Mouse (Mus musculus): ENCODE results near the gene Hdac8. TPM values are rescaled to one million over a fixed set of nuclear protein-coding genes. Genes with fewer than 3 reads are reported as not detected.

The Hdac8 gene
- polyA plus RNA-seq, 1 experiment from 2014 or later = 11.7 TPM

GRCm38 (mm10) chrX:102339396-102340155 lies 165.6 kb downstream of the Hdac8 start:
- ATAC-seq (ENCODE audit: insufficient number of reproducible peaks, low FRiP score, low TSS enrichment, low read depth) = no peak
- no peak overlapping the region for H3K4me2 ChIP-seq (replicated peaks)
- H3K4me3 ChIP-seq (replicated peaks) = no peak overlapping the region
- H3K36me3 ChIP-seq = no peaks in the 10 kb centered on the region
- no peaks in the 10 kb centered on the region for H3K4me1 ChIP-seq
- H3K27me3 ChIP-seq = peaks cover 7% of the 10 kb centered on the region
- 79% methylated on average over 8 of the region's 8 CpGs for WGBS
- H3K27ac ChIP-seq (replicated peaks) = no peak overlapping the region
- H3K9ac ChIP-seq = no peak overlapping the region
- H3K9me3 ChIP-seq (replicated peaks) = no peaks in the 10 kb centered on the region

GRCm38 (mm10) chrX:102319696-102320095 lies 185.5 kb downstream of the Hdac8 start:
- ATAC-seq (ENCODE audit: insufficient number of reproducible peaks, low FRiP score, low TSS enrichment, low read depth) = no peak; the same call in 1 of the 2 replicates
- Histone ChIP-seq H3K9me3 (replicated peaks) (no peaks in the 10 kb centered on the region), H3K27ac (replicated peaks) (no peak overlapping the region), H3K4me3 (replicated peaks) (no peak overlapping the region), H3K4me1 (no peaks in the 10 kb centered on the region), H3K9ac (no peak overlapping the region), H3K36me3 (no peaks in the 10 kb centered on the region), H3K4me2 (replicated peaks) (no peak overlapping the region), H3K27me3 (no peaks in the 10 kb centered on the region)
- WGBS = 47% methylated on average over 3 of the region's 3 CpGs

GRCm38 (mm10) chrX:102319252-102319651 lies 185.9 kb downstream of the Hdac8 start:
- ATAC-seq (ENCODE audit: insufficient number of reproducible peaks, low FRiP score, low TSS enrichment, low read depth) = no peak
- H3K4me2 ChIP-seq (replicated peaks) = no peak overlapping the region
- no peaks in the 10 kb centered on the region for H3K4me1 ChIP-seq
- no peak overlapping the region for H3K4me3 ChIP-seq (replicated peaks)
- H3K27ac ChIP-seq (replicated peaks) = no peak overlapping the region
- no peaks in the 10 kb centered on the region for H3K9me3 ChIP-seq (replicated peaks)
- H3K9ac ChIP-seq = no peak overlapping the region
- no peaks in the 10 kb centered on the region for H3K27me3 ChIP-seq
- no peaks in the 10 kb centered on the region for H3K36me3 ChIP-seq

GRCm38 (mm10) chrX:102318782-102319181 lies 186.4 kb downstream of the Hdac8 start:
- Histone ChIP-seq H3K4me2 (replicated peaks) (no peak overlapping the region), H3K9ac (no peak overlapping the region), H3K9me3 (replicated peaks) (no peaks in the 10 kb centered on the region), H3K27ac (replicated peaks) (no peak overlapping the region), H3K4me3 (replicated peaks) (no peak overlapping the region), H3K4me1 (no peaks in the 10 kb centered on the region), H3K27me3 (no peaks in the 10 kb centered on the region), H3K36me3 (no peaks in the 10 kb centered on the region)
- ATAC-seq (ENCODE audit: insufficient number of reproducible peaks, low FRiP score, low TSS enrichment, low read depth) = no peak
- WGBS = 81% methylated on average over 5 of the region's 5 CpGs

- no peak for ATAC-seq (ENCODE audit: insufficient number of reproducible peaks, low FRiP score, low TSS enrichment, low read depth)
- Histone ChIP-seq H3K4me2 (replicated peaks) (no peak overlapping the region), H3K36me3 (no peaks in the 10 kb centered on the region), H3K27me3 (peaks cover 9% of the 10 kb centered on the region; the same call in 1 of the 2 replicates), H3K9ac (no peak overlapping the region), H3K9me3 (replicated peaks) (no peaks in the 10 kb centered on the region), H3K27ac (replicated peaks) (no peak overlapping the region), H3K4me3 (replicated peaks) (no peak overlapping the region), H3K4me1 (no peaks in the 10 kb centered on the region)
- 82% methylated on average over 3 of the region's 3 CpGs for WGBS
Observed at GRCm38 (mm10) chrX:102311119-102311518, 194.0 kb downstream of the Hdac8 start.

- Histone ChIP-seq H3K9ac (no peak overlapping the region), H3K27me3 (peaks cover 24% of the 10 kb centered on the region), H3K36me3 (no peaks in the 10 kb centered on the region), H3K9me3 (replicated peaks) (no peaks in the 10 kb centered on the region), H3K4me2 (replicated peaks) (no peak overlapping the region), H3K4me3 (replicated peaks) (no peak overlapping the region), H3K27ac (replicated peaks) (no peak overlapping the region), H3K4me1 (no peaks in the 10 kb centered on the region)
- no peak for ATAC-seq (ENCODE audit: insufficient number of reproducible peaks, low FRiP score, low TSS enrichment, low read depth)
- 33% methylated on average over 5 of the region's 5 CpGs for WGBS
Observed at GRCm38 (mm10) chrX:102307511-102307910, 197.6 kb downstream of the Hdac8 start.

- no peak for ATAC-seq (ENCODE audit: insufficient number of reproducible peaks, low FRiP score, low TSS enrichment, low read depth)
- WGBS = 73% methylated on average over 4 of the region's 4 CpGs
Observed at GRCm38 (mm10) chrX:102305806-102306205, 199.4 kb downstream of the Hdac8 start.

GRCm38 (mm10) chrX:102304914-102305313 lies 200.2 kb downstream of the Hdac8 start:
- Histone ChIP-seq H3K4me3 (replicated peaks) (no peak overlapping the region), H3K4me2 (replicated peaks) (no peak overlapping the region), H3K27ac (replicated peaks) (no peak overlapping the region), H3K9me3 (replicated peaks) (no peaks in the 10 kb centered on the region), H3K4me1 (no peaks in the 10 kb centered on the region), H3K27me3 (peaks cover 18% of the 10 kb centered on the region), H3K36me3 (no peaks in the 10 kb centered on the region), H3K9ac (no peak overlapping the region)
- ATAC-seq (ENCODE audit: insufficient number of reproducible peaks, low FRiP score, low TSS enrichment, low read depth) = no peak
- 78% methylated on average over 4 of the region's 4 CpGs for WGBS

More at GRCm38 (mm10) chrX:102305806-102306205, 199.4 kb downstream of the Hdac8 start:
- peaks cover 18% of the 10 kb centered on the region for H3K27me3 ChIP-seq
- H3K9me3 ChIP-seq (replicated peaks) = no peaks in the 10 kb centered on the region
- H3K4me2 ChIP-seq (replicated peaks) = no peak overlapping the region
- no peak overlapping the region for H3K27ac ChIP-seq (replicated peaks)
- no peak overlapping the region for H3K4me3 ChIP-seq (replicated peaks)
- H3K9ac ChIP-seq = no peak overlapping the region
- H3K36me3 ChIP-seq = no peaks in the 10 kb centered on the region
- H3K4me1 ChIP-seq = no peaks in the 10 kb centered on the region

- H3K36me3 ChIP-seq = no peaks in the 10 kb centered on the region
- H3K4me2 ChIP-seq (replicated peaks) = no peak overlapping the region
- no peaks in the 10 kb centered on the region for H3K9me3 ChIP-seq (replicated peaks)
- no peak overlapping the region for H3K27ac ChIP-seq (replicated peaks)
- no peak overlapping the region for H3K4me3 ChIP-seq (replicated peaks)
- peaks cover 15% of the 10 kb centered on the region for H3K27me3 ChIP-seq
- WGBS = 53% methylated on average over 3 of the region's 3 CpGs
- no peak overlapping the region for H3K9ac ChIP-seq
- no peak for ATAC-seq (ENCODE audit: insufficient number of reproducible peaks, low FRiP score, low TSS enrichment, low read depth)
- H3K4me1 ChIP-seq = no peaks in the 10 kb centered on the region
Observed at GRCm38 (mm10) chrX:102302476-102302875, 202.7 kb downstream of the Hdac8 start.

GRCm38 (mm10) chrX:102284889-102285288 lies 220.3 kb downstream of the Hdac8 start:
- no peak overlapping the region for H3K27ac ChIP-seq (replicated peaks)
- H3K4me3 ChIP-seq (replicated peaks) = no peak overlapping the region

GRCm38 (mm10) chrX:102262620-102263345 lies 242.4 kb downstream of the Hdac8 start:
- no peak overlapping the region for H3K4me3 ChIP-seq (replicated peaks)
- peaks cover 12% of the 10 kb centered on the region; the same call in 1 of the 2 replicates for H3K27me3 ChIP-seq
- 85% methylated on average over 13 of the region's 14 CpGs for WGBS
- no peak; the same call in 1 of the 2 replicates for ATAC-seq (ENCODE audit: insufficient number of reproducible peaks, low FRiP score, low TSS enrichment, low read depth)
- no peak overlapping the region for H3K4me2 ChIP-seq (replicated peaks)
- no peaks in the 10 kb centered on the region for H3K4me1 ChIP-seq
- no peak overlapping the region for H3K9ac ChIP-seq
- no peak overlapping the region for H3K27ac ChIP-seq (replicated peaks)
- no peaks in the 10 kb centered on the region for H3K36me3 ChIP-seq
- no peaks in the 10 kb centered on the region for H3K9me3 ChIP-seq (replicated peaks)

More at GRCm38 (mm10) chrX:102284889-102285288, 220.3 kb downstream of the Hdac8 start:
- Histone ChIP-seq H3K4me1 (no peaks in the 10 kb centered on the region), H3K4me2 (replicated peaks) (no peak overlapping the region), H3K27me3 (peaks cover 8% of the 10 kb centered on the region; the same call in 1 of the 2 replicates), H3K9ac (no peak overlapping the region), H3K36me3 (no peaks in the 10 kb centered on the region), H3K9me3 (replicated peaks) (no peaks in the 10 kb centered on the region)
- no peak for ATAC-seq (ENCODE audit: insufficient number of reproducible peaks, low FRiP score, low TSS enrichment, low read depth)
- WGBS = 30% methylated on average over 3 of the region's 3 CpGs

Data from embryonic facial prominence, embryonic 15.5 days (tissue).